Mouse (Mus musculus) spleen, adult 18-20 months (tissue): ENCODE results near the gene Col5a1.

ENCODE experiments used
- DNase-seq, 2 experiments: peaks; one replicate each; pipeline ENCODE4 v3.0.0; 2022; ENCODE audit warnings: mixed read lengths in 2 of 2

Gene Col5a1

DNA sequence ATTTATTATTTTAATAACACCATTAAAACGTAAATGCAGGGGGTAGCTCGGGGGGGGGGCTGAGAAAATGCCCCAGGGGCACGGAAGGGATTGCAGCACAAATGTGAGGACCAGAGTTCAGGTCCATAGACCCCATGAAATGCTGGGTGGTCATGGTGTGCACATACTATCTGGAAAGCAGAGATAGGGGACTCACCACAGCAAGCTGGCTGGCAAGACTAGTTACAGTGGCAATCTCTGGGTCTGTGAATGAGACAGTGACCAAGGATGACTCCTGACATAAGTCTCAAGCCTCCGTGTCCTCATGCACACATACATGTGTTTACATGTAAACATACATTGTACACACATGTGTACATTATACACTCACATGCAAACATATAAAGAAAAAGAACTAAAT lies 90.3 kb downstream of the Col5a1 start:
- no peak for DNase-seq

DNA sequence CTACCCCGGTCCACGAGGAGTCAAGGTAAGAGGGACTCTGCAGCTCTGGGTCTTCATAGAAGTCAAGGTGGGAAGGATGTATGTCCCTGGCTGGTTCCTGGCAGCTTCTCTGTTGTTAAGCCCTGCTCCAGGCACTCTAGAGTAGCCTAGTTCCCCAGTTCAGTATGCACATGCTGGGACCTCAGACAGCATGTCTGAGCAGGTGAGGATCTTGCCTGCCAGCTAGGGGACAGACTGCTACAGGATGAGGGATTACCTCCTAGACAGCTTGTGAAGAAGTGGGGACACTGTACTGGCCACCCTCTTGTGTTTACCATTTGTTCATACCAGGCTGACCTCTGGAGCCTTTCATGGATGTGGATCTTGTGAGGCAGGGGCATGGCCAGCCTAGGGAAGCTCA lies 94.8 kb downstream of the Col5a1 start:
- DNase-seq = no peak

DNA sequence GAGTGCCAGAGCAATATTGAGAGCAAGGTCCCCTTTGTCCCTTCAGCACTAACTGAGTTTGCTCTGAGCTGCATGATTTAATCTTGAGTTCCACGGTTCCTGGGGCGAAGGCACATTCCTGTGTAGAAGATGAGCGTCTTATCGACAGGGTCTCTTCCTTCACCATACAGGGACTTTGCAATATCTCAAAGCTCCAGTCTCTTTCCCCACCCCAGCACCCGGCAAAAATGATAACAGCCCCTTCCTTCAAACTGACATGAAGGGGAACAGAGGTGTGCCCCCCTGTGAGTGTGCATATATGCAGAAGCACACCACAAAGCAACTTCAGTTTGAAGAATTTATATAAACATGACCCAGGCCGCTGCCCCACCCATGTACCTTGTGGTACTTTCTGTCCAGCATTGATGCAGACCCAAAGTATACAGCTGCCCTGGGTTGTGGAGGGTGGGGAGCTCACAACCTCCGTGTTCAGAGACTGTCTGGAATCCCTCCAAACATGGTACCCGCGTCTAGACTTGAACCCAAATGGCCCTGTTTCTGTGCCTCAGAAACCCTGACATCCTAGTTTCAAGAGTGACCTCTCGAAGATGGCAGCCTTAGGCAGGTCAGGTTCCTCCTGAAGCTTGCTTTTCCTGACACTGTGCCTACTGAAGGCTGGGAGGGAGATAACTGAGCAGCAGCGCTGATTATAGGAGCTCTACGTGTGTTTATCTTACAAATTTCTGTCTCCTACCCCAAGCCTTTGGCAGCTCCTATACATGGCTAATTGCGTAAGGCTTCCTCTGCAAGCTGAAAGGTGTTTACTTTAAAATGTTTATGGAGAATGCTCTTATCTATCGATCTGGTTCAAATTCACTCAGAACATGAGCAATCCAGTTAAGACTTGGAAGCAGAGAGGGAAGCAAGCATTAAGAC lies 95.7 kb downstream of the Col5a1 start:
- DNase-seq = no peak

DNA sequence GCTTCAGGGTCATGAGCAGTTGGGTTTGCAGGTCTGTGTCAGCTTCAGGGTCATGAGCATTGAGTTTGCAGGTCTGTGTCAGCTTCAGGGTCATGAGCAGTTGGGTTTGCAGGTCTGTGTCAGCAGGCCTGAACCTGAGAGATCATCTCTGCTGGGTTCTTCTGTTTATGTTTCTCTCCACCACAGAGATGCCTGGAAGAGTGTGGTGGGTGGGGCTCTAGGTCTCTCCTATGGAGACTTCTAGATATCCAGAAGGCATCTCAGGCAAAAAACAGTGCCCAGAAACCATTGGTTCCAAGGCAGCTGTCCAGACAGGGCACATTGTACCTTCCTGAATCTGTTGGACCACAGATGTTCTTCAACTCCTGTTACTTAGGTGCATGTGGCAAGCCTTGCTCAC lies 96.9 kb downstream of the Col5a1 start:
- no peak for DNase-seq

DNA sequence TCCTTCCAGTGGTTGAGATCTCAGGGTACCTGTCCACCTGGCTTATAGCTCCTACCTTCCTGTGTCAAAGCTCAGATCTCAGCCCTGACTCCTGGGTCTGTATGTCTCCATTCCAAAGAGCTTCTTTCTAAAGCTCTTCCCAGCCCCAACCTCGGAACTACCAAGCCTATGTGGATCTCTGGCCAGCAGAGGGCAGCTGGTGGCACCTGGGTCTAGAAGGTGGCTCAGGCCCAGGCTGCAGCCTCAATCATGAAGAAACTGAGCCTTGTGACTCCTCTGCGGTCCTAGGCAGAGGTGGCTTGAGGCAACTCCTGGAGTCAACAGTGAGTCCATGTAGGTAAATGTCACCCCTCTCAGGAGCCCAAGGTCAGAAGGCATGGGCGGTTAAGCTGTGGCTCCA lies 97.7 kb downstream of the Col5a1 start:
- peak in 1 of 2 experiments; percentile 4 for DNase-seq

DNA sequence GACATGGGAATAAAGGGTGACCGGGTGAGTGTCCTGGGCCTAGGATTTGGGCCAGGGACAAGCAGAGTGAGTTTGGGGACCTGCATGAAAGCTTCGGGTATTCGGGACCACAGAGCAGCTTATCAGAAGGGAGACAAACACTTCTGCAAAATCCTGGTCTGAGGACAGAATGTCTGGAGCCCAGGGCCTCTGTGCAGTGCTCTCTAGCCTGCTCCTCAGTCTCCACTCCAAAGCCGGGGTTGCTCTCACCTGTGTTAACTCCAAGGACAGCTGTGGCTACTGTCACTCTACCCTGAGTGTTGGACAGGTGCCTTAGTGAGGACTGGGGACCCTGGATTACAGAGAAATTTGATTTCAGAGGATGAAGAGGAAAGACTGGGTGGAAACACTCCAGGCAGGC lies 100.5 kb downstream of the Col5a1 start:
- DNase-seq = no peak

DNA sequence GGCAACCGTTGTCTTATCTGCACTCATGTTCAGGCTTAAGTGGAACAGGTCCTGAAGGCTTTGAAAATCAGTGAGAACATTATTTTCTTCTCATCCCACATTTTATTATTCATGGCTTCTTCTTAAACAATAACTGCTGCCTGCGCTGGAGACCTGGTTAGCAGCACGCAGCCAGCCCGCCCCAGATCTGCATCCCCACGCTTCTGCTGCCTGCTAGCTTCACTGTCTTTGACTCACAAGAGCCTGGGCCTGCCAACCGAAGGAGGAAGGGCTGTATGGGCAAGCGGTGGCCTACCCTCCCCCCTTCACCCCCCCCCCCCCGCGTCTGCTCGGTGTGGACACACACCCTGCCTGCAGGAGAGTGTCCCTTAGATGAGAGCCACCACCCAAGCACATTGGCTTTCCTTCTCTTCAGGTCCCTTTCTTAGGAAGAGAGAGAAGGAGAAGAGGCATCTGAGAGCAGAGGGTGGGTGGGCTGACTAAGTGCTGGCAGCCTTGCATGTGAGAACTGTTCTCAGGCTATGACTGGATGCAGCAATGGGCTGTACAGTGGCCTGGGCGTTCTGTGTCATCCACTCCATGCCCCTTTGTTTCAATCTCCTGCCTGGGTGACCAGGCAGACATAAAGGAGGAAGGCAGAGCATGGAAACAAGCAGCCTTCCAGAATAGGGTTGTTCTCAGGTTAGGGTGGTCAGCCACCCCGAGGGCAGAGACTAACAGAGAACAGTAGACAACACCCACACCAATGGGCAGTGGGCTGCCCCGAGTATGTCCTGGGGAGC lies 104.4 kb downstream of the Col5a1 start:
- DNase-seq = no peak

DNA sequence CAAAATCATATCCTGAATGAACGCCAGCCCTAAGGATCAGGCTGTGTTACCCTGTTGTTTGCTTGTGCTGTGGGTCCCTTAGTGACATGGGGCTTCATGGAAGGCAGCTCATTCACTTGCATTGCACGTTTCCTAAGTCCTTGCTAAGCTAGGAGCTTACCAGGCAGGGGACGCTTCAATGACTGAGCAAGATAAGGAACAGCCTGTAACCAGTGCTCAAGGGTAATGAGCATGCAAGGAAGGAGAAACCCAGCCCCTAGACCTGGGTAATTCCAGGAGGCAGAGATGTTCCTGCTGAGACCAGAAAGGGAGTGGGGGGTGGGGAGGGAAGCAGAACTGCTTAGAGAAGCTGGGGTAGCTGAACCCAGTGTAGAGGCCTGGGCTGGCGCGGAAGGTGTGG lies 107.2 kb downstream of the Col5a1 start:
- no peak for DNase-seq

DNA sequence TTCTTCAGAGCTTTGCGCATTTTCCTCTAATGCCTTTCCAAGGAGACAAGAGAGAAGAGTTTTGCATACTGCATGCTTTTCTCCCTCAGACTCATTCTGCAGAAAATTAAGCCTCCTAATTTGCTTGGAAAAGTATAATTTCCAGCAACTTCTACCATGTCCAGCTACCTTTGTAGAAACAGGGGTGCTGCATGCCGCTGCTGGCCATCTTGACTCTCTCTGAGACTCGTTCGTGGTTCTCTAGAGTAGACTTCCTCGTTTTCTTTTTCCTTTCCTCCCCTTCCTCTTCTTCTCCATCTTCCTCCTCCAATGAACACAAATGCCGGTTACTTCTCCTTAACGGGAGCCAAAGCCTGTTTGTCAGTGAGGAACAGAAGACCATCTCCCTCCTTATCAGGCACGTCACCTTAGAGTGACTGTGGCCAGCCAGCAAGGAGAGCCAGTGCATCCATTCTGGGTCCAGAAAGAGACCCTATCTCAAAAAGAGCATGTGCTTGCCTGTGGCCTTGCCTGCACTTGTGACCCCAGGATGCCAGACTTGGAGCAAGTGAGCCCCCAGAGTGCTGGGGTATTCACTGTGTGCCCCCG lies 113.9 kb downstream of the Col5a1 start:
- DNase-seq = no peak

DNA sequence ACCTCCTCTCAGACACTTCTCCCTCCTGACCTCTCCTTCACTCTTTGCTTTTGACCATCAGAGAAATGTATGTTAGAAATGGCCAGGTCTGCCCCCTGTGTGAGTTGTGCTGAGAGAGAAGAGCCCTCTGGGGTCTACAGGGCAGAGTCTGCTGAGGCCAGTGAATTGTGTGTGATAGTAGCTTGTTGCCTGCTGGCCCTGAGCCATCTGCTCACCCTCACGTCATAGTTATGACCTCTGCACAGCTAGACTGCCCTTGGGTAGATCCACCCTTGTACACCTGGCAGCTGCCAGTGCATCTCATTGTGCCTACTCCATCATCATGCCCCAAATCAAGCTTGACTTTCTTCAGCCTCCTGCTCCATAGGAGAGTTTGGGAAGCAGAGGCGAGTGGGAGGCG lies 114.4 kb downstream of the Col5a1 start:
- DNase-seq = no peak

DNA sequence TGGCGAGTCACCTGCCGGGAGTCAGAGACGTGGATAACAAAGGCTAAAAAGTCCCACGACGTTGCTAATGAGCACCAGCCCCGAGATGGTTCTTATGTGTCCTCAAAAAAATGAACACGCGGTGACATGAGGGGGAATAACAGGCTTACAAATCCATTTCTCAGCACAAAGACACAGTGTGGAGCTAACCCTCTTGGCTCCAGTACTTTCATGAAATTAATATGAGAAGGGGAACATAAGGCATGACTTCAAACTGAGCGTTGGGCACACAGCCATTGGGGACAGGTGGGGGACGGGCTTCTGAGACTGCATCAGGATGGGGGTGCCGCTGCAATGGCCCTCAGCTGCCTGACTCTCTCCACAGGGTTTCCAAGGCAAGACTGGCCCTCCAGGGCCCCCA lies 115.0 kb downstream of the Col5a1 start:
- no peak for DNase-seq

DNA sequence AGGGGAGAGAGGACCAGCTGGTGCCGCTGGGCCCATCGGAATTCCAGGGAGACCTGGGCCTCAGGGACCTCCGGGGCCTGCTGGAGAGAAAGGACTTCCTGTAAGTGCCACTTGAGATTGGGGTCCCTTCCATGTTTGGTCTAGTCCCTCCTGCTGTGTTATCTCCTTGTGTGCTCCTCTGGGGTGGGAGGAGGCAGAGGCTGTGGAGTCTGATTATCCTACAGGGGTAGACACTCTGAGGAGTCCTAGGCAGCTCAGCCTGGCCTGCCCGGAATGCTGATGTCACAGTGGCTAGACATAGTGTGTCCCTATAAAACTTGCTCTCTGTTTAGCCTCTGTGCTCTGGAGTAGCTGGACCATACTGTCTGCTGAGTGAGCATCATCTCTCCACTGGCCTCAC lies 119.0 kb downstream of the Col5a1 start:
- DNase-seq = no peak

DNA sequence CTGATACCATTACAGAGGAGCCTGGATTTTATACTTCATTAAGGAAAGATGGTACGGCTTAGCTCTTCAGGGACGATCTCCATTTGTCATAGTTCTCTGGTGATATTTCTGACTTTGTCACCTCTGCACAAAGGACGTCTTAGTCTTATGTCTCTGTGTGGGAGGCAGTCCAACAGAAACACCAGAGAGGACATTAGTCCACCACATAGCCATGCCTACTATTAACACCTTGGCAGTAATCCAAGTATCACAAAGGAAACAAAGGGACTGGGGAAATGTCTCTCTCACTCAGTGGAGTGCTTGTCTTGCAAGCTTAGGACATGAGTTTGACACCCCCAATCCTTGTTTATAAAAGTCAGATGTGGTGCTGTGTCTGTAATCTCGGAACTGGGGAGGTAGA lies 122.0 kb downstream of the Col5a1 start:
- DNase-seq = no peak

DNA sequence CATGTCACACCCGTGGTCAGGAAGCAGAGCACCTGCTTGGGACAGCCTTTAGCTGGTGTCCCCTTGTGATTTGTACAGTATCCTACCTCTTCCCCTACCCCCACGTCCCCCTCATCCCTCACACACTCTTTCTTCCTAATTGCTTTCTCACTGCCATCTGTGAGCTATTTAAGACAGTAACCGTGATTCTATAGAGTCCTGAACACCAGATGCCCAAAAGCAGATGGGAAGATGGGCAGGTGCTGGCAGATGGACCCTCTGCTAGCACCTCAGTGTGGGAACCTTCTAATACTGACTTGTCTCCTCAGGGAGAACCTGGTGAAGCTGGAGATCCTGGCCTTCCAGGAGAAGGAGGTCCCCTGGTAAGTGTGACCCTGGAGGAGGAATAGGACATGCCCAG lies 126.1 kb downstream of the Col5a1 start:
- no peak for DNase-seq

DNA sequence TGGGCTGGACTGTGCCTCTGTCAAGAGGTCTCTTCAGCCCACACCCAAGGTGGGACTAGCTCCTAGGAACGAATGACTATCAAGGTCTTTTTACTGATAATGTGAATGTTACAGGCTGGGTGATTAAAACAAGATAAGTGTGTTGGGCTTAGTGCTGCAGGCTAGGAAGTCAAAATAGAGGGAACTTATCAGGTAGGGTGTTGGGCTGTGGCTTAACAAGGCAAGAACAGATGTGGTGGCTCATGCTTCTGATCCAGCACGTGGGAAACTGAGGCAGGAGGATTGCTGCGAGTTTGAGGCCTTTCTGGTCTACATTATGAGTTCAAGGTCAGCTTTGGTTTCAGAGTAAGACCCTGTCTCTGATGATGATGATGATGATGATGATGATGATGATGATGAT lies 128.6 kb downstream of the Col5a1 start:
- no peak for DNase-seq

DNA sequence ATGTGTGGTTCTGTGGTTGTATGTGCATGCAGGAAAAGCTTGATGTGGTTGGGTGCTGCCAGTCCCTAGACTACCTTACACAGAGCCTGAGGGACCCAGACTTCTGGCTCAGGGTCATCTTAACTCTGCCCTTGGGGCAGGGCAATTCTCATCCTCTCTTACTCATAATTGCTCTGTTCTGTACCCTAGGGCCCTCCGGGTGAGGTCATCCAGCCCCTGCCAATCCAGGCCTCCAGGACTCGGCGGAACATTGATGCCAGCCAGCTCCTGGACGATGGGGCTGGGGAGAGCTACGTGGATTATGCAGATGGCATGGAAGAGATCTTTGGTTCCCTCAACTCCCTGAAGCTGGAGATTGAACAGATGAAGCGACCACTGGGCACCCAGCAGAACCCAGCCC lies 138.2 kb downstream of the Col5a1 start:
- DNase-seq = no peak

DNA sequence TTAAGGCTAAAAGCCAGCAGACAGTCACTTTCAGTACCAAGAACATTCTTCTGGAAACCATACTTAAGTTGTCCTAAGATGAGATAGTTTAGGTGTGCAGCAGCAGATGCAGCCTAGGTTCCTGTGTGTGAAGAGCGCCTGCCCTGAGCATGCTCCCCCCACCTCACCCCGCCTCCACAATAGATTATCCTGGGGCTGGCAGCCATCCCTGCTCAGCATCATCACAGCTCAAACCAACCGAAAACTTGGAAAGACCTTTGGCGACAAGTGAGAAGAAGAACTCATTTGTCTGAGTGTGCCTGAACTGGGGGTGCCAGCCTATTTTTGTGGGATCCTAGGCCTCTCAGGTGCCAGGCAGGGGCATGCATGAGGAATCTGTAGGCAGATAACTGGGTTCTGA lies 139.6 kb downstream of the Col5a1 start:
- DNase-seq = no peak

DNA sequence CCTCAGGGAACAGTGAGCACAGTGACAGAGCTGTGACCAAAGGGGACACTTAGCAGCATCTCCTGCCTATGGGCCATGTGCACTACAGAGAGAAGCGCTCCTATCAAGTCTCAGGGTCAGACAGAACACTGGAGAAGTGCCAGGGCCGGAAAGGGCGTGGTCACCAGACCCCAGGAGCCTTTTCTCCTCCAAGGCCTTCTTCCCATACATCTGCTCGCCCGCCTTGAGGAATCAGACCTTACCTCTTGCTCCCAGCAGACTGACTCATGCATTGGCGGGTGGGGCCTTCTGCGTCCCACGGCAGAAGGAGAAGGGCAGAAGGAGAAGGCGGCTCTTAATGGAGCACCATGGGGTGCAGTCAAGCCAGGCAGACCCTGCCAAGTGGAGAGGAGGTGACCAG lies 145.6 kb downstream of the Col5a1 start:
- DNase-seq = no peak

DNA sequence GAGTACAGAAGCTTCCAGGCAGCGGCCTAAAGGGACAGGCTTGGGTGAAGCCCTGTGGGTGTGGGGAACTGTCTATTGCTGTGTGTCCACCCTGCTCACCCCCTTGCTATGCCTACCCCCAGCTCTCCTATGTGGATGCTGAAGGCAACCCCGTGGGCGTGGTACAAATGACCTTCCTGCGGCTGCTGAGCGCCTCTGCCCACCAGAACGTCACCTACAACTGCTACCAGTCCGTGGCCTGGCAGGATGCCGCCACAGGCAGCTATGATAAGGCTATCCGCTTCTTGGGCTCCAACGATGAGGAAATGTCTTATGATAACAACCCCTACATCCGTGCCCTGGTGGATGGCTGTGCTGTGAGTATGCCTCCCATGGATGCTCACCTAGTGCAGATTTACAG lies 146.2 kb downstream of the Col5a1 start:
- no peak for DNase-seq

DNA sequence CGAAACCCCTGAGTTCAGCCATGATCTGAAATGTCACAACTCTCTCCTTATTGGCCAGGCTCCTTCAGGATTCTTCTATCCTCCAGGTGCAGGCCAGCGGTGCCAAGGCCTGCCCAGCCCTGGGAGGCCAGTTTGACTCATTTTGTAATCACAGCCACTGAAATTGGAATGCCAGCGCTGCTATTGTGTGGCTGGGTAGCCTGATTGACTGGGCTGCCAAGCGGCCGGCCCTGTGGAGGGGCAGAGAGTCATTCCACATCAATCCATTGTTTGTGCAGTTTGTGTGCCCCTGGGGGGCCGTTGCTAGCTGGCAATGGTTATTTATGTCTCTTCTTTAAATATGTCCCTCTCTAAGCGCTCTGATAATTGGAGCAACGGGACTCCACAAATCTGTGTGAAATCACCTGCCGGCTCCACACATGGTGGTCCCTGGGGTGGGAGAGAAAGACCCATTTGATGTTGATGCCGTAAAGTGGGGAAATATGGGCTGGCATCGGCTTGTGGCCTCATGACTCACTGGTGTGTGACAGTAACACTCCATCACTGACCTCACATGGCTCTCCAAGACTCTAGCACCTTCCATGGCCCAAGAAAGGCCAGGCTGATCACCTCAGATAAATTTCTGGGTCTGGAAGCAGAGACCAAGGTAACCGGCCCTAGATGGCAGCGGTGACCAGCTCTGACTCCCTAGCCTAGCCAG lies 147.9 kb downstream of the Col5a1 start:
- no peak for DNase-seq

DNA sequence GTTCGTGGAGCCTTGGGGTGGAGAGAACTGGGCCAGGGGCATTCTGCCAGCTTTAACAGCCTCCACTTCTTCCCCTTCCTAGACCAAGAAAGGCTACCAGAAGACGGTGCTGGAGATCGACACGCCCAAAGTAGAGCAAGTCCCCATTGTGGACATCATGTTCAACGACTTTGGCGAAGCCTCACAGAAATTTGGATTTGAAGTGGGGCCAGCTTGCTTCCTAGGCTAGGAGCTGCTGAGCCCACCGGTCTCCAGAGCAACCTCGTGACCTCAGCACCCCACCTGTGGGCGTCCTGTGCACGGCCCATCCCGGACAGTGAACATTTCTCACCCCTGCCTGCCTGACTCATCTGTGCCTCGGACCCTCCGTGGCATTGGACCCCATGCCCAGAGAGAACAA lies 150.6 kb downstream of the Col5a1 start:
- no peak for DNase-seq

DNA sequence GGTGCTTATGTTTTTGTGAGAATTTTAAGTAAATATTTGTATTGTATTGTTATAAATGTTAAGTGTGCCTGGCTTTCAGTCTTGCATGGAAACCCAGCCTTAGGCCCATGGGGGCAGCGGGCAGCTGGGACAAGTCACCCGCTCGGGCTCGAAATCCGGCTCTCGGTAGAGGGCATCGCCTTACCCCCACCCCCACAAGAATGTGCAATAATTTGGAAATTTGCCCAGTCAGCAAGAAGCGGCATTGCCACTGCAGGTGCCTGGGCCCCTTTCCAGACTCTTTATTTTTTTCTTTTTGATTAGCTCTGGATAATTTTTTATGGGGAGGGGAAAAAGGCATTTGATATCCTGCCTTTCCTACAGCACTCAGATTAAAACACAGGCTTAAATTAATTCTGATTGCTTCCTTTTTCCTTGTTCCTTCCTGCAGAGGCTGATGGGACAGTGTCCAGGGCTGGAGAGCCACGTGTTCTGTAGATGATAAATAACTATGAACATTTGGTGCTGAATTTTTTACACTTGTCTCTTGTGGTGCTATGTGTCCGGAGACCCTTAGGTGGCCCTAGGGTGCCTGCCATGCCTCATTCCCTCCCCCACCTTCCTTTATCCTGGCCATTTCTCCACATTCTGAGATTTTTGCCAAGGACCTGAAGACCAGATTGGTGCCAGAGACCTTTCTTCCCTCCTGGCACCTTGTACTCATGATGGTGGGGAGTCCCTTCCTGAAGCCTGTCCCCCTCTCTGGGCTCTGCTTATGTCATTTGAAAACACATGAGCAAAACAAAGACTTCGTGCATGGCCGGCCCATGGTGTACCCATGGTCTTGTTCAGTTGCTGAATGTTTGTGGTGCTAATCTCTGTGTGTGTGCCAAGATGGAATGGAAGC lies 151.5 kb downstream of the Col5a1 start:
- DNase-seq = no peak
